Mouse (Mus musculus): ENCODE measurements around the gene Ip6k3. TPM values are rescaled to one million over a fixed set of nuclear protein-coding genes. Genes with fewer than 3 reads are reported as not detected.
A peak's percentile ranks its signal among the peaks of the same experiment; 100 is the strongest.

Gene Ip6k3
- polyA plus RNA-seq, 2 experiments = 0.47 to 0.76 TPM

DNA sequence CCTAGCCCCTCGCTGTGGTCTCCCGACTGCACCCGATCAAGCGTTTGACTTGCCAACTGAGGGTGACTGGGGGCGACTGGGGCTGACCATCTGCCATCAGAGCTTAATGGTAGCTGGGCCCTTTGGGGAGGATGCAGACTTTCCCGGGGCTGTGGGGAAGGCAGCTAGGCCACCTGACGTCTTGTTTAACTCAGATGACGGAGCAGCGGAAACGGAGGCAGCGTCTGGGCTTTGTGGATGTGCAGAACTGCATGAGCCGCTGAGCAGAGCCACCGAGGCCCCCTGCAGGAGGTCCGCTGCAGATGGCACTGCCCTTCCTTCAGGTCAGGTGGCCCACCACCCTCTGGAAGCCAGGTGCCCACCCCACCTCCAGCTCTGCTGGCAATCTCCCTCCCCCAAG is 46.3 kb downstream of the Ip6k3 start:
- 49% methylated on average over 14 of the region's 14 CpGs for WGBS
- no peak for TF ChIP-seq POLR2A (IDR thresholded peaks at IDR 0.05; ENCODE audit: borderline replicate concordance, extremely low read depth, insufficient read depth, insufficient read length)
- Histone ChIP-seq H3K4me2 (replicated peaks; ENCODE audit: low read depth, low read length, severe bottlenecking) (no peak overlapping the region), H3K9me3 (ENCODE audit: control insufficient read depth, low read length) (no peaks in the 10 kb centered on the region), H3K4me1 (ENCODE audit: control insufficient read depth, insufficient read depth, low read length) (peaks cover 10% of the 10 kb centered on the region), H3K27ac (replicated peaks; ENCODE audit: low read depth, low read length) (no peak overlapping the region), H3K36me3 (ENCODE audit: control insufficient read depth, insufficient read depth, low read length) (peaks cover 52% of the 10 kb centered on the region), H3K27me3 (ENCODE audit: control insufficient read depth, insufficient read depth, low read length) (no peaks in the 10 kb centered on the region), H3K4me3 (replicated peaks; ENCODE audit: low read length) (no peak overlapping the region), H3K9ac (ENCODE audit: low read depth, low read length, severe bottlenecking) (no peak overlapping the region)
- DNase-seq (ENCODE audit: low spot score) (no peak), ATAC-seq (ENCODE audit: low FRiP score, low read depth) (no peak)

- Histone ChIP-seq H3K4me3 (replicated peaks; ENCODE audit: low read length) (no peak overlapping the region), H3K36me3 (ENCODE audit: control insufficient read depth, insufficient read depth, low read length) (peaks cover 54% of the 10 kb centered on the region), H3K4me2 (replicated peaks; ENCODE audit: low read depth, low read length, severe bottlenecking) (no peak overlapping the region; the same call in 1 of the 2 replicates), H3K9me3 (ENCODE audit: control insufficient read depth, low read length) (no peaks in the 10 kb centered on the region), H3K9ac (ENCODE audit: low read depth, low read length, severe bottlenecking) (no peak overlapping the region), H3K4me1 (ENCODE audit: control insufficient read depth, insufficient read depth, low read length) (peaks cover 10% of the 10 kb centered on the region), H3K27ac (replicated peaks; ENCODE audit: low read depth, low read length) (no peak overlapping the region; the same call in 1 of the 2 replicates), H3K27me3 (ENCODE audit: control insufficient read depth, insufficient read depth, low read length) (no peaks in the 10 kb centered on the region)
- ATAC-seq (ENCODE audit: low FRiP score, low read depth) (peak; percentile 35; the same call in 1 of the 2 replicates), DNase-seq (ENCODE audit: low spot score) (peak; percentile 45)
- TF ChIP-seq POLR2A (IDR thresholded peaks at IDR 0.05; ENCODE audit: borderline replicate concordance, extremely low read depth, insufficient read depth, insufficient read length) = no peak
- 16% methylated on average over 18 of the region's 18 CpGs for WGBS
Observed at GRCm38 (mm10) chr17:27120561-27121024, 47.0 kb downstream of the Ip6k3 start.

DNA sequence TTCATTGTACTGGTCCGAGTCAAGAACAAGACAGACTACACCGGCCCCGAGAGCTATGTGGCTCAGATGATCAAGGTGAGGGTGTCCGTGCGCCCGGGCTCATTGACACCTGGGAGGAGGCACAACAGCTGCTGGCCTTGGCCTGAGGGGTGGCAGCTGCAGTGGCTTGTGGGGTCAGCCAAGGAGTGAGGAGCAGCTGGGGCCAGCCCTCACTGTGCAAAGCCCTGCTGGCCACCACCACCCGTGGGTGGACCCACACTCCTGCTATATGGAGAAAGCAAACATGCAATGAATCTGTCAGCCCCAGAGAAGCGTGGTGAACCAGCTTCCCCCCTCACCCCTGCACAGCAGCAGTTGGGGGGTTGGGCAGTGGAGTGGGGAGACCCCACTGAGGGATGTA is 47.6 kb downstream of the Ip6k3 start:
- peaks cover 49% of the 10 kb centered on the region for H3K36me3 ChIP-seq (ENCODE audit: control insufficient read depth, insufficient read depth, low read length)
- no peak overlapping the region for H3K4me2 ChIP-seq (replicated peaks; ENCODE audit: low read depth, low read length, severe bottlenecking)
- H3K4me1 ChIP-seq (ENCODE audit: control insufficient read depth, insufficient read depth, low read length) = peaks cover 10% of the 10 kb centered on the region
- TF ChIP-seq POLR2A (IDR thresholded peaks at IDR 0.05; ENCODE audit: borderline replicate concordance, extremely low read depth, insufficient read depth, insufficient read length) = no peak
- ATAC-seq (ENCODE audit: low FRiP score, low read depth) = no peak
- no peak overlapping the region for H3K4me3 ChIP-seq (replicated peaks; ENCODE audit: low read length)
- no peaks in the 10 kb centered on the region for H3K9me3 ChIP-seq (ENCODE audit: control insufficient read depth, low read length)
- H3K27me3 ChIP-seq (ENCODE audit: control insufficient read depth, insufficient read depth, low read length) = no peaks in the 10 kb centered on the region
- no peak overlapping the region for H3K27ac ChIP-seq (replicated peaks; ENCODE audit: low read depth, low read length)
- no peak overlapping the region for H3K9ac ChIP-seq (ENCODE audit: low read depth, low read length, severe bottlenecking)
- DNase-seq (ENCODE audit: low spot score) = no peak
- WGBS = 71% methylated on average over 8 of the region's 8 CpGs

GRCm38 (mm10) chr17:27119540-27119895 is 48.1 kb downstream of the Ip6k3 start:
- 85% methylated on average over 4 of the region's 4 CpGs for WGBS
- H3K4me1 ChIP-seq (ENCODE audit: control insufficient read depth, insufficient read depth, low read length) = peaks cover 10% of the 10 kb centered on the region
- no peak overlapping the region for H3K27ac ChIP-seq (replicated peaks; ENCODE audit: low read depth, low read length)
- peaks cover 47% of the 10 kb centered on the region for H3K36me3 ChIP-seq (ENCODE audit: control insufficient read depth, insufficient read depth, low read length)
- no peak overlapping the region for H3K4me2 ChIP-seq (replicated peaks; ENCODE audit: low read depth, low read length, severe bottlenecking)
- ATAC-seq (ENCODE audit: low FRiP score, low read depth) (no peak), DNase-seq (ENCODE audit: low spot score) (no peak)
- H3K27me3 ChIP-seq (ENCODE audit: control insufficient read depth, insufficient read depth, low read length) = no peaks in the 10 kb centered on the region
- H3K4me3 ChIP-seq (replicated peaks; ENCODE audit: low read length) = no peak overlapping the region
- no peaks in the 10 kb centered on the region for H3K9me3 ChIP-seq (ENCODE audit: control insufficient read depth, low read length)
- no peak overlapping the region for H3K9ac ChIP-seq (ENCODE audit: low read depth, low read length, severe bottlenecking)
- TF ChIP-seq POLR2A (IDR thresholded peaks at IDR 0.05; ENCODE audit: borderline replicate concordance, extremely low read depth, insufficient read depth, insufficient read length) = no peak

DNA sequence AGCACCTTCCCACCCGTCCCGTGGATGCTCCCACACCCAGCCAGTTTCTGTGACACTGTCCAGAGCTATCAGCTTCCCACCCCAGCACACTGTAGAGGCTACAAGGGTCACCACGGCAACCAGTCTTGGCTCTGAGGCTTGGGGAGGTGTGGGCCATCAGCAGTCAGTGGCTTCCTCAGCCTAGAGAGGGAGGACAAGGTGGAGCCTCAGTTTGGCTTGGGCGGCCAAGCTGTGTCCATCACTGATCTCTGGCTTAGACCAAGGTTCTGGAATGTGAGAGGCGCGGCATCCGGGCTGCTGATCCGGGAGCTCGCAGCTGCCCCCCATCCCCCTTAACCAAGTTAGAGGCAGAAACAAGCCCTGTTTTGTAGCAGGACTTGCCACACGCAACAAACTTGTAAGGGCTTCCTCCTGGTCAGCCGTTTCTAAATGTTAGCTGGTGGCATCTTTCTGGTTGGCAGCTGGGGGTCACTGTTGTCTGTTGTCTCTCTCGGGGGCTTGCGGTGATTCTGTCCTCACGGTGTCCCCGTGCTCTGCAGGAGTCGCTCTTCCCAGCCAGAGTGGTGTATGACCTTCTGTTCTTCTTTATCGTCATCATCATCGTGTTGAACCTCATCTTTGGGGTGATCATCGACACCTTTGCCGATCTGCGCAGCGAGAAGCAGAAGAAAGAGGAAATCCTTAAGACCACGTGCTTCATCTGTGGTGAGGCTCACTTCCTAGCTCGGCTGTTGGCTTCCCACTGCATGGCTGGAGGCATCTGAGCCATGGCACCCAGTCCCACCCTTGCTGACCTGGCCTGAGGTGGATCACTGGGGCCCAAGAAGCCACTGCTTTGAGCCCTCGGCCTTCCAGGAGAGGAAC is 48.7 kb downstream of the Ip6k3 start:
- no peak overlapping the region for H3K27ac ChIP-seq (replicated peaks; ENCODE audit: low read depth, low read length)
- peaks cover 49% of the 10 kb centered on the region for H3K36me3 ChIP-seq (ENCODE audit: control insufficient read depth, insufficient read depth, low read length)
- H3K4me3 ChIP-seq (replicated peaks; ENCODE audit: low read length) = no peak overlapping the region
- H3K9ac ChIP-seq (ENCODE audit: low read depth, low read length, severe bottlenecking) = no peak overlapping the region
- DNase-seq (ENCODE audit: low spot score) (no peak), ATAC-seq (ENCODE audit: low FRiP score, low read depth) (no peak)
- H3K27me3 ChIP-seq (ENCODE audit: control insufficient read depth, insufficient read depth, low read length) = no peaks in the 10 kb centered on the region
- H3K9me3 ChIP-seq (ENCODE audit: control insufficient read depth, low read length) = no peaks in the 10 kb centered on the region
- TF ChIP-seq POLR2A (IDR thresholded peaks at IDR 0.05; ENCODE audit: borderline replicate concordance, extremely low read depth, insufficient read depth, insufficient read length) = no peak
- peaks cover 10% of the 10 kb centered on the region for H3K4me1 ChIP-seq (ENCODE audit: control insufficient read depth, insufficient read depth, low read length)
- H3K4me2 ChIP-seq (replicated peaks; ENCODE audit: low read depth, low read length, severe bottlenecking) = no peak overlapping the region
- 82% methylated on average over 25 of the region's 25 CpGs for WGBS

Measured in limb, embryonic 14.5 days (tissue).